Mouse (Mus musculus): ENCODE measurements around the gene Gas6. TPM values are rescaled to one million over a fixed set of nuclear protein-coding genes. Genes with fewer than 3 reads are reported as not detected.

Gene Gas6
- polyA plus RNA-seq, 1 experiment from 2014 or later, result 25.5 TPM

DNA sequence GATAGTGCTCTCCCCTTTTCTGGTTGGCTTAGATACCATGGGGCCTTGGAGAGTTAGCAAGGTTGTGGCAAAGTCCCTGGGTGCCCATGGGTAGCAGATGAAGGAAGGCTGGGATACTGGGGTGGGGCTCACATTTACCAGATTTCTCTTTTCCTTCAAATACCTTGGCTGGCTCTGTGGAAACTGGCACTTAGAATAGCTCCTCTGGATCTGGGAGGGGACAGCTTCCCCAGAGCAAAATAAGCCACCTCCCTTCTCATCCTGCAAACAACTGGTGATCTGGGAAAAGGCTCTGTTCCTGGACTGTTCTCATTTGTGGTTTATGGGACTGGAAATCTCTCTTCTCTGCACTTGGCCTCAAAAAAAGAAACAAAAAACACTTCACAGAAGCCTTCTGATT lies 63.4 kb downstream of the Gas6 start:
- Histone ChIP-seq H3K4me1 (replicated peaks; ENCODE audit: control insufficient read depth, insufficient read depth, low read length) (peaks cover 3% of the 10 kb centered on the region; the same call in 1 of the 2 replicates), H3K9me3 (ENCODE audit: control insufficient read depth, low read length) (no peaks in the 10 kb centered on the region), H3K36me3 (ENCODE audit: control insufficient read depth, insufficient read depth) (no peaks in the 10 kb centered on the region), H3K27ac (ENCODE audit: low read length) (no peak overlapping the region), H3K4me3 (replicated peaks; ENCODE audit: low read length) (no peak overlapping the region), H3K4me2 (ENCODE audit: low read length) (no peak overlapping the region), H3K9ac (replicated peaks; ENCODE audit: low read depth, low read length) (no peak overlapping the region; the same call in 1 of the 2 replicates), H3K27me3 (replicated peaks; ENCODE audit: control insufficient read depth, insufficient read depth, low read length) (peaks cover 12% of the 10 kb centered on the region)
- no peak for ATAC-seq

DNA sequence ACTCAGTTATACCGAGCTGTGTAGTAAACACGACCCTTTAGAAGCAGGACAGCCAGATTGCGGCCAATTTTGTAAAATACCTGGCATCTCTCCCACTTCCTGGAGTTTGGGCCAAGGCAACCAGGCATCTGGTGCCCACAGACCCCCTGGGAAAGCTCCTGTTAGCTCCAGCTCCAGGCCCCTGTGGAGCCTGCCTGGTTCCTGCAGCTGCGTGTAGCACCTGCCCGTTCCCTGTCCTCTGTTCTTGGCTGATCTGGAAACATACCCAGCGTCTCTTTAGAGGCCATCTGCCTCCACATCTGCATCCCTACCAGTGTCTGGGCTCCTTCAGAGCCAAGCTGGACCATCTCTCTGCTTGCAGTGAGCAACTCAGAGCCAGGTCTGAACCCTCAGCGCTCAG lies 63.9 kb downstream of the Gas6 start:
- peaks cover 8% of the 10 kb centered on the region for H3K27me3 ChIP-seq (replicated peaks; ENCODE audit: control insufficient read depth, insufficient read depth, low read length)
- no peaks in the 10 kb centered on the region for H3K36me3 ChIP-seq (ENCODE audit: control insufficient read depth, insufficient read depth)
- H3K9me3 ChIP-seq (ENCODE audit: control insufficient read depth, low read length), result no peaks in the 10 kb centered on the region
- H3K4me1 ChIP-seq (replicated peaks; ENCODE audit: control insufficient read depth, insufficient read depth, low read length), result peaks cover 3% of the 10 kb centered on the region; the same call in 1 of the 2 replicates
- 61% methylated on average over 7 of the region's 7 CpGs for WGBS
- H3K27ac ChIP-seq (ENCODE audit: low read length), result no peak overlapping the region
- no peak overlapping the region for H3K4me3 ChIP-seq (replicated peaks; ENCODE audit: low read length)
- ATAC-seq, result no peak
- no peak overlapping the region; the same call in 1 of the 2 replicates for H3K9ac ChIP-seq (replicated peaks; ENCODE audit: low read depth, low read length)
- H3K4me2 ChIP-seq (ENCODE audit: low read length), result no peak overlapping the region

DNA sequence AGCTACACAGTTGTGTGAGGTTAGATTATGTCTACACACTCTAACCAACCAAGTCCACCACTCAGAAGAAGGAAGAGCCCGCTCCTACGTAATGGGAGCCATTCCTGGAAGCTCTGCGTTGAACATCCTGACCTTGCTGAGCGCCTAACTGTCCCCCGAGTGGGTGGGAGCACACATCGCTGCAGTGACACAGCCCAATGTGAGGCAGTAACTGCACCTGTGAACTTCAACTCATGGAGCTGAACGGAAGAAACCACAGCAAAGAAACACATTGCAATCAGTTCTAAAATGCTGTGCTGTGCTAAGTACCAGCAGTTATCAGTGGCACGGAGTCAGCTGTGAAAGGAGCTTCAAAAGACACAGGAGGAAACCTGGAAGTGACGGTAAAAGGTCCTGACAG lies 66.1 kb downstream of the Gas6 start:
- no peak overlapping the region for H3K4me2 ChIP-seq (ENCODE audit: low read length)
- H3K27me3 ChIP-seq (replicated peaks; ENCODE audit: control insufficient read depth, insufficient read depth, low read length), result no peaks in the 10 kb centered on the region
- ATAC-seq, result no peak
- H3K27ac ChIP-seq (ENCODE audit: low read length), result no peak overlapping the region
- peaks cover 3% of the 10 kb centered on the region; the same call in 1 of the 2 replicates for H3K4me1 ChIP-seq (replicated peaks; ENCODE audit: control insufficient read depth, insufficient read depth, low read length)
- no peak overlapping the region for H3K9ac ChIP-seq (replicated peaks; ENCODE audit: low read depth, low read length)
- WGBS, result 88% methylated on average over 9 of the region's 9 CpGs
- no peak overlapping the region for H3K4me3 ChIP-seq (replicated peaks; ENCODE audit: low read length)
- H3K36me3 ChIP-seq (ENCODE audit: control insufficient read depth, insufficient read depth), result no peaks in the 10 kb centered on the region
- no peaks in the 10 kb centered on the region for H3K9me3 ChIP-seq (ENCODE audit: control insufficient read depth, low read length)

DNA sequence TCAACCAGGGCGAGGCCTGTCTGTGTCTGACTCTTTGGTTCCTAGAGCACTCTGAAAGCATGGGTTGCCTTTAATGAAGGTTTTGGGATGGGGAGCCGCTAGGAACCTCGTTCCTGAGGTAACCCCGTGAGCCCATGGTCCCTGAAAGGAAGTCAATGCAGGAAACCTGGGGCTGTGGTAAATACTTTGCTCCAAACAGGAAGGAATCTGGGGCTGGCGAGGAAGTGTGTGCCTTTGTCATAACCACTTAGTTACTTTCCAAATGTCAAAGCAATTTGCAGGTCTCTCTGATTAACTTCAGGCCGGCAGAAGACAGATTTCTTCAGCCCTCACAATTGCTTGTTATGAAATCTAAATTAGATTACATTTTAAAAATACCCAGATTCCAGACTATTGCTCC lies 66.9 kb downstream of the Gas6 start:
- Histone ChIP-seq H3K4me3 (replicated peaks; ENCODE audit: low read length) (no peak overlapping the region), H3K9ac (replicated peaks; ENCODE audit: low read depth, low read length) (no peak overlapping the region), H3K27me3 (replicated peaks; ENCODE audit: control insufficient read depth, insufficient read depth, low read length) (no peaks in the 10 kb centered on the region), H3K4me2 (ENCODE audit: low read length) (no peak overlapping the region), H3K9me3 (ENCODE audit: control insufficient read depth, low read length) (no peaks in the 10 kb centered on the region), H3K36me3 (ENCODE audit: control insufficient read depth, insufficient read depth) (no peaks in the 10 kb centered on the region), H3K4me1 (replicated peaks; ENCODE audit: control insufficient read depth, insufficient read depth, low read length) (peaks cover 3% of the 10 kb centered on the region; the same call in 1 of the 2 replicates), H3K27ac (ENCODE audit: low read length) (no peak overlapping the region)
- no peak for ATAC-seq
- 76% methylated on average over 6 of the region's 6 CpGs for WGBS

DNA sequence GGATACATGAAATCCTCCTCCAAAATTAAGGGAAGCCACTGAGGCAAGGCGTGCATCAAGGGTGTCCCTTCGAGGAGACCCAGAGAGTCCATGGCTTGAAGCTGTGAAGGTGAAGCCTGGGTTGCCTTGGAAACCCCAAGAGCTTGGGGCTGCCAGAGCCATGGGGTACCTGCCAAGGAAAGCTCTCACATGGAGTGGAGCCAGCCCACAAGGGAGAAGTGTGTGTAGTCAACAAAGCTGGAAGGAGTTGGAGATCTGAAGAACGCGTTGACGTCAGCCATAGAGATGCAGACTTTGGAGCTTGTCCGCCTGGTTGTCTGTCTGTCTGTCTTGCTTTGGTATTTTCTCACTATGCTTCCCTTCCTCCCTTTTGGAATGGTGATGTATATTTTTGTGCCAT lies 73.3 kb downstream of the Gas6 start:
- Histone ChIP-seq H3K9me3 (ENCODE audit: control insufficient read depth, low read length) (no peaks in the 10 kb centered on the region), H3K9ac (replicated peaks; ENCODE audit: low read depth, low read length) (no peak overlapping the region), H3K36me3 (ENCODE audit: control insufficient read depth, insufficient read depth) (no peaks in the 10 kb centered on the region), H3K4me1 (replicated peaks; ENCODE audit: control insufficient read depth, insufficient read depth, low read length) (no peaks in the 10 kb centered on the region), H3K4me2 (ENCODE audit: low read length) (no peak overlapping the region), H3K4me3 (replicated peaks; ENCODE audit: low read length) (no peak overlapping the region), H3K27me3 (replicated peaks; ENCODE audit: control insufficient read depth, insufficient read depth, low read length) (no peaks in the 10 kb centered on the region), H3K27ac (ENCODE audit: low read length) (no peak overlapping the region)
- ATAC-seq, result no peak
- WGBS, result 85% methylated on average over 6 of the region's 6 CpGs

DNA sequence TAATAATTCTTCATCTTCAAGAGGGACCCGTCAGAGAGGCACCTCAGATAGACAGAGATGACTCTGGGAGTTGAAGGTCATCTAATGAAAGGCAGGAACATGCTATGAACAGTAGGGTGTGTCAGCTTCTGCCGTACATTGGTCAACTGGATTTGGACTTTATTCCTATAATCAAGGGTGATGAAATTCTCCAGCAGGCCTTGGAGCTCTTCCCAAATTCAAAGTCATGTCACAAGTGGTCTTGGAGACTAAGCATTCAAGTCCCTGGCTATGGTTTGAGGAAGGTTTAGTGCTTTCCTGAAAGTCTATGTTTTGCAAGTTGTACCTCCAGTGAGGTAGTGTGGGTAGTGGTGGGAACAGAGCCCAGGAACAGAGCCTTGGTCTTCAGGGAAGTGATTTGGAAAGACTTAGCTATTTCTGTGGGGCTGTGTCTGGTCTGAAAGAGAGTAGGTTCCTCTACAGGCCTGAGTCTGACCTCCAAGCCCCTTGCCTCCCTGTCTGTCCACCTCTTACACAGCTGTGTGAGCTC lies 75.1 kb downstream of the Gas6 start:
- Histone ChIP-seq H3K9ac (replicated peaks; ENCODE audit: low read depth, low read length) (no peak overlapping the region), H3K4me2 (ENCODE audit: low read length) (no peak overlapping the region), H3K4me3 (replicated peaks; ENCODE audit: low read length) (no peak overlapping the region), H3K9me3 (ENCODE audit: control insufficient read depth, low read length) (no peaks in the 10 kb centered on the region), H3K4me1 (replicated peaks; ENCODE audit: control insufficient read depth, insufficient read depth, low read length) (no peaks in the 10 kb centered on the region), H3K27ac (ENCODE audit: low read length) (no peak overlapping the region), H3K36me3 (ENCODE audit: control insufficient read depth, insufficient read depth) (no peaks in the 10 kb centered on the region), H3K27me3 (replicated peaks; ENCODE audit: control insufficient read depth, insufficient read depth, low read length) (no peaks in the 10 kb centered on the region)
- 81% methylated on average over 2 of the region's 2 CpGs for WGBS
- ATAC-seq, result no peak

DNA sequence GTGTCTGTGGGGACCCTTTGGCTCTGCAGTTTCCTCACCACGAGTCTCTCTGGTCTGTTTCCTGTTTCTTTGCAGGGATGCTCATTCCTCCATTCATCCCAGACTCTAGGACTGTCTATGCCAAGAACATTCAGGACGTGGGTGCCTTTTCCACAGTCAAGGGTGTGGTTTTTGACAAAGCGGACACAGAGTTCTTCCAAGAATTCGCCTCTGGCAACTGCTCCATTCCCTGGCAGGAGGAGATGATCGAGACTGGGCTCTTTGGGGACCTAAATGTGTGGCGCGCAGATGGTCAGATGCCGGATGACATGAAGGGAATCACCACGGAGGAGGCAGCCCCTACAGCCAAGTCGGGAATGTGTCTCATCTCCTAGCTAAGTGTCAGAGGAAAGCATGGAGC lies 78.4 kb downstream of the Gas6 start:
- no peak overlapping the region for H3K27ac ChIP-seq (ENCODE audit: low read length)
- H3K9ac ChIP-seq (replicated peaks; ENCODE audit: low read depth, low read length), result no peak overlapping the region
- no peaks in the 10 kb centered on the region for H3K36me3 ChIP-seq (ENCODE audit: control insufficient read depth, insufficient read depth)
- no peaks in the 10 kb centered on the region for H3K9me3 ChIP-seq (ENCODE audit: control insufficient read depth, low read length)
- H3K4me1 ChIP-seq (replicated peaks; ENCODE audit: control insufficient read depth, insufficient read depth, low read length), result no peaks in the 10 kb centered on the region
- no peak overlapping the region for H3K4me2 ChIP-seq (ENCODE audit: low read length)
- H3K27me3 ChIP-seq (replicated peaks; ENCODE audit: control insufficient read depth, insufficient read depth, low read length), result no peaks in the 10 kb centered on the region
- no peak for ATAC-seq
- H3K4me3 ChIP-seq (replicated peaks; ENCODE audit: low read length), result no peak overlapping the region
- WGBS, result 80% methylated on average over 10 of the region's 10 CpGs

Other genes with a start within 250 kb of the Gas6 start
- gene Adprhl1, start 240.3 kb downstream of the Gas6 start, polyA plus RNA-seq (2015; fragmentation: Nextera tagmentation; extraction: Ambion mirVana), result not detected in 2 replicates
- gene Dcun1d2, start 206.4 kb downstream of the Gas6 start, polyA plus RNA-seq (2015; fragmentation: Nextera tagmentation; extraction: Ambion mirVana), result 40.8 TPM in 2 replicates
- gene Tmco3, start 206.3 kb downstream of the Gas6 start, polyA plus RNA-seq (2015; fragmentation: Nextera tagmentation; extraction: Ambion mirVana), result 49.1 and 53.2 TPM in 2 replicates
- 130 and 151 TPM in 2 replicates for gene Tfdp1, start 155.7 kb downstream of the Gas6 start, polyA plus RNA-seq (2015; fragmentation: Nextera tagmentation; extraction: Ambion mirVana)
- not detected in 2 replicates for gene Atp4b, start 97.7 kb downstream of the Gas6 start, polyA plus RNA-seq (2015; fragmentation: Nextera tagmentation; extraction: Ambion mirVana)
- gene Grk1, start 89.4 kb downstream of the Gas6 start, polyA plus RNA-seq (2015; fragmentation: Nextera tagmentation; extraction: Ambion mirVana), result not detected in 2 replicates
- 0.26 and 0.29 TPM in 2 replicates for gene Tmem255b, start 59.3 kb downstream of the Gas6 start, polyA plus RNA-seq (2015; fragmentation: Nextera tagmentation; extraction: Ambion mirVana)
- not detected in 2 replicates for gene 1700029H14Rik, start 68.0 kb upstream of the Gas6 start, polyA plus RNA-seq (2015; fragmentation: Nextera tagmentation; extraction: Ambion mirVana)
- 26.8 and 27.1 TPM in 2 replicates for gene Rasa3, start 183.1 kb upstream of the Gas6 start, polyA plus RNA-seq (2015; fragmentation: Nextera tagmentation; extraction: Ambion mirVana)
- 0.81 and 1.3 TPM in 2 replicates for gene Cfap97d2, start 211.4 kb upstream of the Gas6 start, polyA plus RNA-seq (2015; fragmentation: Nextera tagmentation; extraction: Ambion mirVana)